Mouse (Mus musculus) heart, embryonic 11.5 days (tissue): Measurements from ENCODE around the gene Map2k6. TPM values are rescaled to one million over a fixed set of nuclear protein-coding genes. Genes with fewer than 3 reads are reported as not detected.

Source experiments
- ATAC-seq: fragments of 200-750 bp; cut with Nextera tagmentation; replicated peaks from 2 replicates; pipeline ENCODE4 v1.8.0; 2017; ENCODE audit warnings: moderate library complexity; ENCODE audit not compliant: insufficient number of reproducible peaks, low FRiP score, low TSS enrichment
- H3K27ac ChIP-seq: fragments of 300-500 bp; sonication (generic); 2 replicates; pipeline ENCODE4 v1.5.1; 2014; ENCODE audit warnings: mild to moderate bottlenecking, low read depth, low read length
- H3K27me3 ChIP-seq: fragments of 300-500 bp; sonication (generic); 2 replicates; pipeline ENCODE4 v1.6.1; 2014; ENCODE audit warnings: mild to moderate bottlenecking, low read length, mixed read lengths; ENCODE audit not compliant: control insufficient read depth, insufficient read depth
- H3K36me3 ChIP-seq: fragments of 300-500 bp; sonication (generic); 2 replicates; pipeline ENCODE4 v1.6.1; 2014; ENCODE audit warnings: mild to moderate bottlenecking, low read length, moderate library complexity, mixed read lengths; ENCODE audit not compliant: control insufficient read depth, insufficient read depth
- H3K4me1 ChIP-seq: fragments of 300-500 bp; sonication (generic); 2 replicates; pipeline ENCODE4 v1.6.1; 2014; ENCODE audit warnings: low read length; ENCODE audit not compliant: control insufficient read depth, insufficient read depth
- H3K4me2 ChIP-seq: fragments of 300-500 bp; sonication (generic); 2 replicates; pipeline ENCODE4 v1.6.1; 2014; ENCODE audit warnings: mild to moderate bottlenecking, moderate library complexity
- H3K4me3 ChIP-seq: fragments of 300-500 bp; sonication (generic); 2 replicates; pipeline ENCODE4 v1.5.1; 2014; ENCODE audit warnings: low read depth, low read length
- H3K9ac ChIP-seq: fragments of 300-500 bp; sonication (generic); 2 replicates; pipeline ENCODE4 v1.6.1; 2014; ENCODE audit warnings: mild to moderate bottlenecking, low read depth, low read length, moderate library complexity
- H3K9me3 ChIP-seq: fragments of 300-500 bp; sonication (generic); replicated peaks from 2 replicates; pipeline ENCODE4 v1.6.1; 2016; ENCODE audit warnings: low read length; ENCODE audit not compliant: control insufficient read depth
- WGBS: fragments of 180-500 bp; shearing (Covaris S2); extraction: QIAGEN DNeasy Blood & Tissue Kit; methylation state at CpG from one replicate; pipeline ENCODE4 v1.1.7; 2014; ENCODE audit not compliant: insufficient replicate concordance; 5-methylcytosine and 5-hydroxymethylcytosine counted together
- polyA plus RNA-seq: library from polyadenylated mRNA; unstranded; fragments of >200 nt; fragmentation: Nextera tagmentation; extraction: Ambion mirVana; gene quantifications from 2 replicates; pipeline ENCODE4 v1.2.1, GENCODE M21; 2014

Map2k6 gene
- polyA plus RNA-seq, 1 experiment from 2014 or later = 16.7 TPM

- ATAC-seq = no peak
- WGBS = 88% methylated on average over 6 of the region's 6 CpGs
- Histone ChIP-seq H3K27me3 (no peaks in the 10 kb centered on the region), H3K4me2 (no peak overlapping the region), H3K9me3 (no peaks in the 10 kb centered on the region), H3K36me3 (peaks cover 7% of the 10 kb centered on the region), H3K4me3 (no peak overlapping the region), H3K4me1 (no peaks in the 10 kb centered on the region), H3K9ac (no peak overlapping the region), H3K27ac (no peak overlapping the region)
Observed at GRCm38 (mm10) chr11:110487796-110488195, 88.9 kb downstream of the Map2k6 start.

- ATAC-seq = no peak
- WGBS = 87% methylated on average over 7 of the region's 7 CpGs
Observed at GRCm38 (mm10) chr11:110488301-110488700, 89.4 kb downstream of the Map2k6 start.

GRCm38 (mm10) chr11:110495323-110496060 lies 96.6 kb downstream of the Map2k6 start:
- ATAC-seq = no peak
- H3K27ac ChIP-seq = no peak overlapping the region
- peaks cover 8% of the 10 kb centered on the region for H3K4me1 ChIP-seq
- H3K36me3 ChIP-seq = peaks cover 16% of the 10 kb centered on the region
- H3K4me3 ChIP-seq = no peak overlapping the region
- 75% methylated on average over 4 of the region's 4 CpGs for WGBS
- no peak overlapping the region for H3K9ac ChIP-seq
- H3K9me3 ChIP-seq = no peaks in the 10 kb centered on the region
- no peak overlapping the region for H3K4me2 ChIP-seq
- no peaks in the 10 kb centered on the region for H3K27me3 ChIP-seq

More at GRCm38 (mm10) chr11:110488301-110488700, 89.4 kb downstream of the Map2k6 start:
- no peak overlapping the region for H3K9ac ChIP-seq
- no peaks in the 10 kb centered on the region for H3K27me3 ChIP-seq
- no peak overlapping the region for H3K4me2 ChIP-seq
- no peaks in the 10 kb centered on the region for H3K4me1 ChIP-seq
- peaks cover 12% of the 10 kb centered on the region for H3K36me3 ChIP-seq
- H3K9me3 ChIP-seq = no peaks in the 10 kb centered on the region
- no peak overlapping the region for H3K27ac ChIP-seq
- no peak overlapping the region for H3K4me3 ChIP-seq

- 48% methylated on average over 12 of the region's 12 CpGs for WGBS
- Histone ChIP-seq H3K4me1 (peaks cover 8% of the 10 kb centered on the region), H3K27ac (no peak overlapping the region), H3K9me3 (no peaks in the 10 kb centered on the region), H3K9ac (no peak overlapping the region), H3K4me3 (no peak overlapping the region), H3K27me3 (no peaks in the 10 kb centered on the region), H3K36me3 (peaks cover 16% of the 10 kb centered on the region), H3K4me2 (no peak overlapping the region)
- ATAC-seq = no peak
Observed at GRCm38 (mm10) chr11:110496061-110496446, 97.1 kb downstream of the Map2k6 start.

GRCm38 (mm10) chr11:110497743-110498142 lies 98.8 kb downstream of the Map2k6 start:
- no peak for ATAC-seq
- no peak overlapping the region for H3K9ac ChIP-seq
- peaks cover 8% of the 10 kb centered on the region for H3K4me1 ChIP-seq
- H3K27me3 ChIP-seq = no peaks in the 10 kb centered on the region
- H3K4me2 ChIP-seq = no peak overlapping the region
- 91% methylated on average over 8 of the region's 8 CpGs for WGBS
- H3K9me3 ChIP-seq = no peaks in the 10 kb centered on the region
- no peak overlapping the region for H3K4me3 ChIP-seq
- no peak overlapping the region for H3K27ac ChIP-seq
- peaks cover 10% of the 10 kb centered on the region for H3K36me3 ChIP-seq

GRCm38 (mm10) chr11:110498651-110499213 lies 99.8 kb downstream of the Map2k6 start:
- H3K9ac ChIP-seq = no peak overlapping the region
- no peak for ATAC-seq
- no peaks in the 10 kb centered on the region for H3K27me3 ChIP-seq
- WGBS = 24% methylated on average over 6 of the region's 6 CpGs
- H3K4me3 ChIP-seq = no peak overlapping the region
- peaks cover 2% of the 10 kb centered on the region; the same call in 1 of the 2 replicates for H3K36me3 ChIP-seq
- H3K4me1 ChIP-seq = peaks cover 8% of the 10 kb centered on the region
- H3K4me2 ChIP-seq = no peak overlapping the region
- no peaks in the 10 kb centered on the region for H3K9me3 ChIP-seq
- no peak overlapping the region for H3K27ac ChIP-seq

GRCm38 (mm10) chr11:110502937-110503670 lies 104.2 kb downstream of the Map2k6 start:
- 70% methylated on average over 11 of the region's 11 CpGs for WGBS
- Histone ChIP-seq H3K9ac (no peak overlapping the region), H3K4me2 (no peak overlapping the region), H3K36me3 (peaks cover 2% of the 10 kb centered on the region; the same call in 1 of the 2 replicates), H3K4me3 (no peak overlapping the region), H3K27me3 (no peaks in the 10 kb centered on the region), H3K27ac (no peak overlapping the region), H3K4me1 (peaks cover 8% of the 10 kb centered on the region), H3K9me3 (no peaks in the 10 kb centered on the region)
- no peak for ATAC-seq

- H3K27ac ChIP-seq = no peak overlapping the region
- ATAC-seq = no peak
- H3K36me3 ChIP-seq = peaks cover 7% of the 10 kb centered on the region; the same call in 1 of the 2 replicates
- WGBS = 88% methylated on average over 7 of the region's 7 CpGs
- H3K4me1 ChIP-seq = no peaks in the 10 kb centered on the region
- no peaks in the 10 kb centered on the region for H3K27me3 ChIP-seq
- no peak overlapping the region for H3K4me3 ChIP-seq
- H3K4me2 ChIP-seq = no peak overlapping the region
- no peaks in the 10 kb centered on the region for H3K9me3 ChIP-seq
- H3K9ac ChIP-seq = no peak overlapping the region
Observed at GRCm38 (mm10) chr11:110511466-110511865, 112.5 kb downstream of the Map2k6 start.
